Mouse (Mus musculus) testis, postnatal 14 days (tissue): ENCODE data around the gene Phf8.
"Not testable (repeated sequence)": the region's sequence is repeated elsewhere in the genome, so short reads cannot be mapped to it uniquely, and the experiment has no call there.

Experiments
- DNase-seq: peaks from one replicate; pipeline ENCODE4 v3.0.0; 2021; ENCODE audit warnings: low spot score

Gene Phf8

DNA sequence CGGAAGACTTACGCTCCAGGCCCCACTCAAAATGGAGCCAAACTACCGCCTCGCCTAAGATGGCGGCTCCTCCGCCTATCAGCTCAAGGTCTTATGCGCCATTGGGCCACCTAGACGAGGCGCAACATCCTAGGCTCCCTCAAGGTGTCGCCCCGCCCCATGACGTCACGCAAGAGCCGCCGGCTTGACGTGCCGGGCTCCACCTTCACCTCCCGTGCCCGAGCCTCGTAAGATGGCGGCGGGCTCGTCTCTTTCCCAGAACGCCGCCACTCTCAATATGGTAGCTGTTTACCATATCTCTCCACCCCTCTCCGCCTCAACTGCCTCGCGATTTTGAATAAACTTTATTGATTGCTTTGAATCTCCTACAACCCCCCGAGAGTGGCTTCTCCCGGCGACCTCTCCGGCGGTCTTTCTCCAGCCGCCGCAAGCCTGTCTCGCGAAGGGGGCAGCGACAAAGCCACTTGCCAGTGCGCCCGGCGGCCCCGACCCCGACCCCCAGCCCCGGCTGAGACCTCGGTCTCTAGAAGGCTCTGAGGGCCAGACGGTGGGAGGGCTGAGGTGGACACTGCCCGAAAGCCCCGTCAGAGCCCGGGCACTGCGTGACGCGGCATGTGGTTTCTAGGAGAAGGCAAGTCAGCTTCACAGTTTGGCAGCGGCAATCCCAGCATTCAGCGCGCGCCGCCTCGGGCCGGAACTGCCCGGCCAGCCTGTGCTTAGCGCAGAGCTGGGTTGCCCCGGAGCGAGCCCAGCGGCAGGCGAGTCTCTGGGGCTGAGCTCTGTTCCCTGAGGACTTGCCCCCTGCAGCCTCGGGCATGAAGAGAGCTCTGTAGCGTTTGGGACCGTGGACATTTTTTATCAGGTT is at the start of gene Phf8:
TSS of gene Phf8 (plus strand) at position 215 of the 865 bp plus-strand sequence.
- peak; percentile 95 for DNase-seq

- no peak for DNase-seq
These were observed 32.3 kb upstream of the Phf8 start for GRCm38 (mm10) chrX:151488128-151488527.

DNA sequence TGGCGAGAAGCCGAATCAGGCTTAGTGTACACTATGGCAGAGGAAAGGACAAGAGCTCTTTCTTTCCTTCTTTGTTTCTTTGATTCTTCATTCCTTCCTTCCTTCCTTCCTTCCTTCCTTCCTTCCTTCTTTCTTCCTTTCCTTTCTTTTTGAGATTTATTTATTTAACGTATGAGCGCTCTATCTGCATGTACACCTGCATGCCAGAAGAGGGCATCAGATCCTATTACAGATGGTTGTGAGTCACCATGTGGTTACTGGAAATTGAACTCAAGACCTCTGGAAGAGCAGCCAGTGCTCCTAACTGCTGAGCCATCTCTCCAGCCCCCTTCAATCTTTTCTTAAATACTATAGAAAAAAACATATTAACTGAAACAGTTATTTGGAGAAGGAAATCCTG is 27.2 kb upstream of the Phf8 start:
- DNase-seq = not testable (repeated sequence)

- no peak for DNase-seq
These were observed 23.9 kb upstream of the Phf8 start for GRCm38 (mm10) chrX:151496596-151496995.

- no peak for DNase-seq
These were observed 11.9 kb upstream of the Phf8 start for GRCm38 (mm10) chrX:151508536-151508935.

GRCm38 (mm10) chrX:151509906-151510305 is 10.6 kb upstream of the Phf8 start:
- DNase-seq = no peak

GRCm38 (mm10) chrX:151513066-151513465 is 7.4 kb upstream of the Phf8 start:
- DNase-seq = no peak

GRCm38 (mm10) chrX:151513694-151514093 is 6.8 kb upstream of the Phf8 start:
- DNase-seq = no peak

GRCm38 (mm10) chrX:151518181-151518580 is 2.3 kb upstream of the Phf8 start:
- no peak for DNase-seq

DNA sequence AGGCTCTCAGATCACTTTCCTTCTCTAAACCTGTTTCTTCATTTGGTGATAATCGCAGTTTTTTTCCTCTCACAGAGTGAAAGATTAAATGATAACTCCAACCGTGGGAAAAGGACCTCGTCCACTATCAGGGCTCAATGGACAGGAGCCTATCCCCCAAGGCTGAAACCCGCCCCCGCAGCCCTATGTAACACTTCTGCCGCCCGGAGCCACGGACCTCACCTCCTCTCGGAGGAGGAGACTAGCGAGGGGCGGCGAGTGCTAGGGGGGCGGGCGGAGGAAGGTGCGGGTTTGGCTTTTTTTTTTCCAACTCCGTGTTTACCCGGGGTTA is 380 bp upstream of the Phf8 start:
- no peak for DNase-seq

DNA sequence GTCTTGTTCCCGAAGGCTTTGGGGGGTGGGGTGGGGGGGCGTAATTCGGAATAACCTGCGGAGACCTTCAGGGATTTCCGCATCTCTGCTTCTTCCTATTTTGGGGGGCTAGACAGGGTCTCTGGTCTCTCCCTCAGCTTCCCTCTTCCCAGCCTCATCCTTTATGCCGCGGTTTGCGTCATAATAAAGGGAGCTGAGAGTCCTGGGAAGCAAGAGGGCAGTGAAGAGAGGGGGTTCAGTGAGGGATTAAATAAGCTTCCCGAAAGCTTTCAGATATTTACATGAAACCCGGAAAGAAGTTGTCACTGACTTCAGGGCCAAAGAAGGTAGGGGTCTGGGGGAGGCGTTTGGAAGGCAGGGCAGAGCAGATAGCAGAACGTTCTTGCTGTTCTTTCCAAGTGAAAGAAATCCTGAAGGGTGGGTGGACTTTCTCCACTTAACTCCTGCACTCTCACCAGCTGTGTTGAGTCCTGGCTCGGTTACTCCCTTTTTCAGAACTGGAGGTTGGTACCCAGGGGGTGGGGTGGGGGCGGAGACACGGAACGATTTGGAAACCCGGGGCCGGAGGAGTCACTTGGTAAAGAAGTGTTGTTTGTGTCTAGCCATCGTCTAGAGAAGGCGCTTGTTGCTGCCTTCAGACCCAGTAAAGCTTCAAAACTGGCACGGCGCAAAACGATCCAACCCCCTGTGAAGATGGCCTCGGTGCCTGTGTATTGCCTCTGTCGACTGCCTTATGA is 1.5 kb downstream of the Phf8 start:
- DNase-seq = peak; percentile 40

- no peak for DNase-seq
These were observed 32.9 kb downstream of the Phf8 start for GRCm38 (mm10) chrX:151553356-151553755.

DNA sequence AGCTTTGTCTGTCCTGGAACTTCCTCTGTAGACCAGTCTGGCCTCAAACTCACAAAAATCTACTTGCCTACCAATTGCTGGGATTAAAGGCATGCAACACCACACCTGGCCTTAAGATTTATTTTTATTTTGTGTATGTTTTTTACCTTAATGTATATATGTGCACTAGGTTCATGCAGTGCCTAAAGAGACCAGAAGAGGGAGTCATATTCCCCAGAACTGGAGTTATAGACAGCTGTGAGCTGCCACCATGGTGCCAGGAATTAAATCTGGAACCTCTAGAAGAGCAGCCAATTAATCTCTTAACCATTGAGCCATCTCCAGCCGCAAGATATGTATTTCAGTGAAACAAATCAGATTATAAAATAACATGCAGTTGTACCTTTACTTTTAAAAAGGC is 54.7 kb downstream of the Phf8 start:
- no peak for DNase-seq

- no peak for DNase-seq
These were observed 122.9 kb downstream of the Phf8 start for GRCm38 (mm10) chrX:151643386-151643785.

DNA sequence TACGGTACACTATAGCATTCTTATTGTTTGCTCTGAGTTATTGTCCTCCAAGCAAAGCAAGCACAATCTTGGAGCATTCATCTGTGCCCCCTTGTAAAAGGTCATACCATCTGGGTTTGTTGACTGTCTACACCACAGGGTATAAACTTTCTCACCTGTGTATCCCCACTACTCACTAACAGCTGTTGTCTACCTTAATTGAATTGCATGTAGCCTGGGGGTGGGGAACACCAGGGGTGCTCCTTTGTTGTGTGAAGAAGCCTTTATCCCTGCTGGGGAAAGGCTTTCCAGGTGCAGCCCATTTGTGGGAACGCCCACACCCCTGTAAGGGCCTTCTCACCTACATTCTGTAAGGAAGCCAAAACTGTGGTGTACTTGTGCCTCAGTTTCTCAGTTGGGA is 133.3 kb downstream of the Phf8 start:
- no peak for DNase-seq

GRCm38 (mm10) chrX:151674492-151675171 is 154.2 kb downstream of the Phf8 start:
- no peak for DNase-seq
